Mouse (Mus musculus) cortical plate, adult 2 months (tissue): ENCODE results near the gene Slc38a6. TPM values are rescaled to one million over a fixed set of nuclear protein-coding genes. Genes with fewer than 3 reads are reported as not detected.

ENCODE experiments used
- H3K27ac ChIP-seq: fragments of 200-500 bp; 2 replicates; pipeline ENCODE4 v1.5.1; 2012; ENCODE audit warnings: low read length, control low read depth, inconsistent platforms; ENCODE audit not compliant: insufficient read depth
- H3K4me1 ChIP-seq: fragments of 200-500 bp; 2 replicates; pipeline ENCODE4 v1.6.1; 2011; ENCODE audit warnings: low read length; ENCODE audit not compliant: control insufficient read depth, insufficient read depth
- H3K4me3 ChIP-seq: fragments of 200-500 bp; 2 replicates; pipeline ENCODE4 v1.5.1; 2011; ENCODE audit warnings: mild to moderate bottlenecking, low read length, control low read depth; ENCODE audit not compliant: insufficient read depth
- CTCF ChIP-seq: fragments of 200-500 bp; IDR thresholded peaks from 2 replicates; pipeline ENCODE4 v1.5.1; 2011; ENCODE audit warnings: mild to moderate bottlenecking, control low read depth, low read length; ENCODE audit not compliant: insufficient read depth; ENCODE audit errors: extremely low read depth
- POLR2A ChIP-seq: fragments of 200-500 bp; IDR thresholded peaks from 2 replicates; pipeline ENCODE4 v1.6.1; 2011; ENCODE audit warnings: mild to moderate bottlenecking, low read length, control low read depth; ENCODE audit not compliant: insufficient read depth; ENCODE audit errors: extremely low read depth
- polyA plus RNA-seq: library from polyadenylated mRNA; depleted of rRNA; stranded (reverse); fragments of >200 nt; gene quantifications from 2 replicates; pipeline ENCODE4 v1.2.3, GENCODE M21; 2012

Gene Slc38a6
- polyA plus RNA-seq, 1 experiment: 23.0 TPM

- Histone ChIP-seq H3K27ac (no peak overlapping the region), H3K4me3 (no peak overlapping the region), H3K4me1 (no peaks in the 10 kb centered on the region)
- TF ChIP-seq POLR2A (no peak), CTCF (no peak)
These were observed 16.6 kb upstream of the Slc38a6 start for GRCm38 (mm10) chr12:73269933-73270332.

GRCm38 (mm10) chr12:73274921-73275320 lies 11.7 kb upstream of the Slc38a6 start:
- Histone ChIP-seq H3K4me1 (no peaks in the 10 kb centered on the region), H3K27ac (no peak overlapping the region), H3K4me3 (no peak overlapping the region)
- TF ChIP-seq POLR2A (no peak), CTCF (no peak)

GRCm38 (mm10) chr12:73287609-73288008 lies 1.0 kb downstream of the Slc38a6 start:
- TF ChIP-seq CTCF: no peak
- no peak for TF ChIP-seq POLR2A
- no peaks in the 10 kb centered on the region; the same call in 1 of the 2 replicates for H3K4me1 ChIP-seq
- no peak overlapping the region for H3K27ac ChIP-seq
- peak overlapping the region; percentile 73; the same call in 1 of the 2 replicates for H3K4me3 ChIP-seq

DNA sequence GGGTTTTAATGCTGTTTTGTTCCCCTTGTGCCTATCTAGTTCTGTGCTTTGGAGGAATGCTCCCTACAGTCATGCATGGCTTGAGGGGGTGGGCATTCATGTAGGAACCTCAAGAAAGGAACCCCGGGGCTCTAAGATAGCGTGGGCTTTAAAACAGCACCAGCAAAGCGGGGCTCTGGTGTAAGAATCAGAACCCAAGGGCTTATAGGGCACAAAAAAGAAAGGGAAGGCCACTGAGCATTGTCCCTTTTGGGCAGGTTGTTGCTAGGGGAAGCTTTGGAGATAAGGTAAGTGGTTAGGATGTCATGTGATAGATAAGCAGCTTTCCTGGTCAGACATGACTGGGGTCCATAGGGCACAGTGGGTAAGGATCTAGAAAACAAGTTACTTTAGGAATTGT lies 2.0 kb downstream of the Slc38a6 start:
- H3K4me1 ChIP-seq: no peaks in the 10 kb centered on the region; the same call in 1 of the 2 replicates
- TF ChIP-seq POLR2A (no peak), CTCF (no peak)
- H3K4me3 ChIP-seq: no peak overlapping the region
- no peak overlapping the region for H3K27ac ChIP-seq

GRCm38 (mm10) chr12:73294884-73295283 lies 8.3 kb downstream of the Slc38a6 start:
- no peak overlapping the region for H3K4me3 ChIP-seq
- no peaks in the 10 kb centered on the region for H3K4me1 ChIP-seq
- H3K27ac ChIP-seq: no peak overlapping the region
- TF ChIP-seq POLR2A: no peak
- TF ChIP-seq CTCF: no peak

- no peak overlapping the region for H3K27ac ChIP-seq
- no peak overlapping the region for H3K4me3 ChIP-seq
- no peaks in the 10 kb centered on the region for H3K4me1 ChIP-seq
- TF ChIP-seq CTCF (no peak), POLR2A (no peak)
These were observed 9.0 kb downstream of the Slc38a6 start for GRCm38 (mm10) chr12:73295505-73296140.

DNA sequence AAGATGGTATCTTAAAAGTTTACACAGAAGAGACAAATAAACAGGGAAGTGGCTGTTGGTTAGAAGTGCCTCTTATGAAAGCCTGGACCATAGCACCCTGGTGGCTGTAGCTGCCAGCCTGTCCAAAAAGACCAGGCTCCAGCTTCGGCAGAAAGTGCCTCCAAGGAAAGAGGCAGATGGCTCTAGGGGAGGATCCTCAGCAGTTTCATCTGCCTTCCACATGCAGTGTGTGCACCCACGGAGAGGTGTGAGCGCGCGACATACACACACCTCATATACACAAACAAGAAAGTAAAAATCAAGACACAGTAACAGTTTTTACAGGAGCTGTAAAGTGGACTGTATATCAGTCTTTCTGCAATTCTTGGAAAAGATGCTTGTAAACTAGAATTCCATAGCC lies 12.0 kb downstream of the Slc38a6 start:
- no peak overlapping the region for H3K27ac ChIP-seq
- H3K4me3 ChIP-seq: no peak overlapping the region
- TF ChIP-seq CTCF: no peak
- TF ChIP-seq POLR2A: no peak
- H3K4me1 ChIP-seq: no peaks in the 10 kb centered on the region

DNA sequence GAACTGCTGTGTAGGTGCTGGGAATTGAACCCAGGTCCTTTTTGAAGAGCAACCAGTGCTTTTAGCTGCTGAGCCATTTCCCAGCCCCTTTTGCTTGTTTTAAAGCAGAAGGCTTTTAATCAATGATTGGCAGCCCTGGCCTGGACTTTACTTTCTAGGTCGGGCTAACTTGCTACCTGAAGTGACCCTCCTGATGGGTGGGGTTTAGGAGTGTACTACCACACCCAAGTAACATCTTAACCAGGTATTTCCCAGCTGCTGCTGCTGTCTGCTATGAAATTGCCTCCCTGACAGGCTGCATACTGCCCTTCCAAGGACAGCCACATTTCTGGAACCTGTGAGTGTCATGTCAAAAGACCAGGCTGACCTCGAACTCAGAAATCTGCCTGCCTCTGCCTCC lies 14.0 kb downstream of the Slc38a6 start:
- H3K4me3 ChIP-seq: no peak overlapping the region
- no peak overlapping the region for H3K27ac ChIP-seq
- TF ChIP-seq CTCF: no peak
- no peak for TF ChIP-seq POLR2A
- H3K4me1 ChIP-seq: no peaks in the 10 kb centered on the region

GRCm38 (mm10) chr12:73304636-73305035 lies 18.1 kb downstream of the Slc38a6 start:
- no peak overlapping the region for H3K4me3 ChIP-seq
- H3K27ac ChIP-seq: no peak overlapping the region
- TF ChIP-seq POLR2A (no peak), CTCF (no peak)

DNA sequence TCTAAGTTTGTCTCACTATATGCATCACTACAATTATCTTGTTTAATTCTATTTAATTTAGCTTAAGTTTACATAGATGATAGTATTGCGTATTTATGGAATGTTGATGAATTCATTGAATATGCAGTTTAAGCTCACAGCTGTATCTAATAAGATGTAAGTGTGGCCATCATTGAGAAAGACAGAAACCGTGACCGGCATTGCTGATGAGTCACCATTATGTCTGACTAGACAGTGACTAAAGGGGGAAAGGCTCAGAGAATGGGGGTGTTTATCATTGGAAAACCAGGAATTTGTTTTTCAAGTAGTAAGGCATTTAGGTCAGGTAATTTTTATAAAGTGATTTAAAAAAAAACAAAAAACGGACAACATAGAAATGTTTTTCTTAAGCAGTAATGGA lies 21.2 kb downstream of the Slc38a6 start:
- no peak overlapping the region for H3K27ac ChIP-seq
- H3K4me1 ChIP-seq: no peaks in the 10 kb centered on the region
- H3K4me3 ChIP-seq: no peak overlapping the region
- no peak for TF ChIP-seq POLR2A
- TF ChIP-seq CTCF: no peak

More at GRCm38 (mm10) chr12:73304636-73305035, 18.1 kb downstream of the Slc38a6 start:
- H3K4me1 ChIP-seq: no peaks in the 10 kb centered on the region
